In genomic region chr2:35608856-35609255, GRCm38 (mm10) we compare ENCODE assay signal across 17 mouse cellular contexts. TPM values are rescaled to one million over a fixed set of nuclear protein-coding genes. Genes with fewer than 3 reads are reported as not detected.
DNase-seq lines count a peak whose midpoint lies in the region; ATAC-seq and TF ChIP-seq lines count a peak whose summit lies in the region.
"Had no signal": no experiment of that assay in that cellular context is flagged by ENCODE, and none has a peak within 500 bp of the region (broad histone marks: within the 10 kb centered on the region; RNA-seq: fewer than 3 reads in every experiment).

No protein-coding gene starts in this region.

- no peak for DNase-seq in heart, embryonic 10.5 days (ENCODE audit: low spot score)
- DNase-seq in heart, adult 2 months: no peak
- no peak for DNase-seq in hindbrain, embryonic 11.5 days (ENCODE audit: low spot score)
- DNase-seq in kidney, postnatal 25 days: no peak
- DNase-seq: adrenal gland, postnatal 25 days; forebrain, postnatal 0 days; kidney, adult 8-10 months; kidney, postnatal 36 days; lung, postnatal 10 days; thymus, postnatal 14 days had no signal

- no peak overlapping the region for H3K9ac ChIP-seq in heart, adult 2 months (ENCODE audit: low read depth, low read length)
- H3K9ac ChIP-seq in hindbrain, embryonic 11.5 days (ENCODE audit: low read depth, low read length): no peak overlapping the region
- H3K9ac ChIP-seq in hindbrain, embryonic 13.5 days: no peak overlapping the region
- no peak overlapping the region for H3K9ac ChIP-seq in embryonic facial prominence, embryonic 13.5 days
- peak overlapping the region; percentile 28; the same call in 1 of the 2 replicates for H3K9ac ChIP-seq in stomach, embryonic 16.5 days (ENCODE audit: low read length)
- H3K9ac ChIP-seq: forebrain, postnatal 0 days; limb, embryonic 13.5 days; liver, embryonic 14.5 days had no signal

- no peak for TF ChIP-seq CTCF in heart, adult 2 months (IDR thresholded peaks at IDR 0.05)

- peak; percentile 4; the same call in 1 of the 2 replicates for ATAC-seq in hindbrain, embryonic 11.5 days (ENCODE audit: low FRiP score)
- ATAC-seq in hindbrain, embryonic 13.5 days (ENCODE audit: low FRiP score): no peak
- ATAC-seq in embryonic facial prominence, embryonic 13.5 days (ENCODE audit: insufficient number of reproducible peaks, insufficient read depth, low FRiP score, low TSS enrichment, low read depth): no peak
- ATAC-seq in stomach, embryonic 16.5 days (ENCODE audit: insufficient read depth, low FRiP score): 0 out of 2 replicates have a peak, but pooled peaks have one; percentile 1
- ATAC-seq: inflammation-experienced regulatory T-cells, adult 6 months had no signal

- H3K36me3 ChIP-seq in heart, embryonic 10.5 days: no peaks in the 10 kb centered on the region
- no peaks in the 10 kb centered on the region for H3K36me3 ChIP-seq in heart, adult 2 months (ENCODE audit: control insufficient read depth, insufficient read depth, low read length)
- H3K36me3 ChIP-seq in hindbrain, embryonic 11.5 days (ENCODE audit: control insufficient read depth, insufficient read depth, low read length): no peaks in the 10 kb centered on the region
- no peaks in the 10 kb centered on the region for H3K36me3 ChIP-seq in hindbrain, embryonic 13.5 days
- H3K36me3 ChIP-seq in embryonic facial prominence, embryonic 13.5 days: no peaks in the 10 kb centered on the region
- H3K36me3 ChIP-seq in stomach, embryonic 16.5 days (ENCODE audit: control insufficient read depth, insufficient read depth, low read length): no peaks in the 10 kb centered on the region
- H3K36me3 ChIP-seq: limb, embryonic 13.5 days had no signal

- H3K4me3 ChIP-seq in heart, embryonic 10.5 days: no peak overlapping the region
- no peak overlapping the region for H3K4me3 ChIP-seq in heart, adult 2 months
- no peak overlapping the region for H3K4me3 ChIP-seq in hindbrain, embryonic 11.5 days (ENCODE audit: low read depth, low read length)
- no peak overlapping the region for H3K4me3 ChIP-seq in hindbrain, embryonic 13.5 days
- no peak overlapping the region for H3K4me3 ChIP-seq in embryonic facial prominence, embryonic 13.5 days
- no peak overlapping the region for H3K4me3 ChIP-seq in stomach, embryonic 16.5 days (replicated peaks; ENCODE audit: low read length)
- H3K4me3 ChIP-seq: erythroblast, embryonic 14.5 days; limb, embryonic 13.5 days had no signal

- H3K79me2 ChIP-seq in heart, adult 2 months (replicated peaks; ENCODE audit: control insufficient read depth, insufficient read depth, low read length): no peaks in the 10 kb centered on the region

- WGBS in heart, embryonic 10.5 days: 75% methylated on average over 7 of the region's 7 CpGs
- 81% methylated on average over 7 of the region's 7 CpGs for WGBS in heart, adult 2 months
- WGBS in hindbrain, embryonic 11.5 days: 88% methylated on average over 7 of the region's 7 CpGs
- WGBS in hindbrain, embryonic 13.5 days: 88% methylated on average over 7 of the region's 7 CpGs
- WGBS in embryonic facial prominence, embryonic 13.5 days: 75% methylated on average over 7 of the region's 7 CpGs
- WGBS in stomach, embryonic 16.5 days: 69% methylated on average over 7 of the region's 7 CpGs

- no peak for TF ChIP-seq POLR2A in heart, adult 2 months (IDR thresholded peaks at IDR 0.05; ENCODE audit: insufficient read depth, low read depth, low read length)

- peaks cover 100% of the 10 kb centered on the region for H3K4me1 ChIP-seq in heart, embryonic 10.5 days
- peaks cover 37% of the 10 kb centered on the region for H3K4me1 ChIP-seq in heart, adult 2 months (ENCODE audit: control insufficient read depth, insufficient read depth, low read length)
- H3K4me1 ChIP-seq in hindbrain, embryonic 11.5 days (replicated peaks; ENCODE audit: control insufficient read depth, insufficient read depth, low read length): peaks cover 26% of the 10 kb centered on the region
- H3K4me1 ChIP-seq in hindbrain, embryonic 13.5 days (replicated peaks): peaks cover 60% of the 10 kb centered on the region
- peaks cover 71% of the 10 kb centered on the region for H3K4me1 ChIP-seq in embryonic facial prominence, embryonic 13.5 days
- H3K4me1 ChIP-seq in stomach, embryonic 16.5 days (ENCODE audit: control insufficient read depth, insufficient read depth, low read length): peaks cover 41% of the 10 kb centered on the region

- H3K4me2 ChIP-seq in hindbrain, embryonic 11.5 days (replicated peaks; ENCODE audit: low read depth, low read length): no peak overlapping the region
- H3K4me2 ChIP-seq in hindbrain, embryonic 13.5 days: no peak overlapping the region
- no peak overlapping the region for H3K4me2 ChIP-seq in embryonic facial prominence, embryonic 13.5 days
- H3K4me2 ChIP-seq in stomach, embryonic 16.5 days (ENCODE audit: low read depth, low read length): no peak overlapping the region
- H3K4me2 ChIP-seq: limb, embryonic 13.5 days had no signal

- peak overlapping the region; percentile 81 for H3K27ac ChIP-seq in heart, embryonic 10.5 days
- no peak overlapping the region for H3K27ac ChIP-seq in heart, adult 2 months
- H3K27ac ChIP-seq in hindbrain, embryonic 11.5 days (ENCODE audit: low read depth, low read length): no peak overlapping the region
- H3K27ac ChIP-seq in hindbrain, embryonic 13.5 days: no peak overlapping the region
- H3K27ac ChIP-seq in embryonic facial prominence, embryonic 13.5 days: 0 out of 2 replicates have a peak overlapping the region, but pooled peaks have one; percentile 48
- no peak overlapping the region; the same call in 1 of the 2 replicates for H3K27ac ChIP-seq in stomach, embryonic 16.5 days (ENCODE audit: low read length)
- H3K27ac ChIP-seq: limb, embryonic 13.5 days; liver, embryonic 14.5 days had no signal

- H3K9me3 ChIP-seq in heart, embryonic 10.5 days: no peaks in the 10 kb centered on the region
- H3K9me3 ChIP-seq in hindbrain, embryonic 11.5 days (ENCODE audit: control insufficient read depth, low read length): no peaks in the 10 kb centered on the region
- H3K9me3 ChIP-seq in hindbrain, embryonic 13.5 days: no peaks in the 10 kb centered on the region
- H3K9me3 ChIP-seq in embryonic facial prominence, embryonic 13.5 days: no peaks in the 10 kb centered on the region
- H3K9me3 ChIP-seq in stomach, embryonic 16.5 days (replicated peaks; ENCODE audit: control insufficient read depth, low read length): no peaks in the 10 kb centered on the region
- H3K9me3 ChIP-seq: limb, embryonic 13.5 days had no signal

- TF ChIP-seq EP300 in heart, adult 2 months (IDR thresholded peaks at IDR 0.05; ENCODE audit: insufficient read depth, low read depth, low read length): no peak

- intact Hi-C loops in heart, adult 2 months (cut with DNase I): no loop called here

- no peaks in the 10 kb centered on the region for H3K27me3 ChIP-seq in heart, embryonic 10.5 days (ENCODE audit: insufficient read depth, poor library complexity, severe bottlenecking)
- H3K27me3 ChIP-seq in heart, adult 2 months (ENCODE audit: control insufficient read depth, insufficient read depth, low read length): no peaks in the 10 kb centered on the region
- H3K27me3 ChIP-seq in hindbrain, embryonic 11.5 days (ENCODE audit: control insufficient read depth, insufficient read depth, low read length): no peaks in the 10 kb centered on the region
- H3K27me3 ChIP-seq in hindbrain, embryonic 13.5 days: peaks cover 18% of the 10 kb centered on the region; the same call in 1 of the 2 replicates
- H3K27me3 ChIP-seq in embryonic facial prominence, embryonic 13.5 days: no peaks in the 10 kb centered on the region
- no peaks in the 10 kb centered on the region for H3K27me3 ChIP-seq in stomach, embryonic 16.5 days (ENCODE audit: control insufficient read depth, insufficient read depth, low read length)
- H3K27me3 ChIP-seq: limb, embryonic 13.5 days had no signal

RNA-seq across cellular contexts. Expression of gene Dab2ip, which starts 50.8 kb away (rescaled TPM):
- polyA plus RNA-seq in heart, embryonic 10.5 days (2016; fragmentation: Nextera tagmentation; extraction: Ambion mirVana): 47.6 and 49.0 TPM in 2 replicates
- total RNA-seq in heart, adult 2 months (2021): 10 to 100 TPM; 45.6 to 47.9 TPM
- polyA plus RNA-seq in heart, adult 2 months (2012; rRNA removed): 34.5 and 37.5 TPM in 2 replicates
- 37.8 and 47.9 TPM in 2 replicates for polyA plus RNA-seq in hindbrain, embryonic 11.5 days (2014; fragmentation: Nextera tagmentation; extraction: Ambion mirVana)
- polyA plus RNA-seq in hindbrain, embryonic 13.5 days (2015; fragmentation: Nextera tagmentation; extraction: Ambion mirVana): 31.2 and 38.8 TPM in 2 replicates
- polyA plus RNA-seq in embryonic facial prominence, embryonic 13.5 days (2015; fragmentation: Nextera tagmentation; extraction: Ambion mirVana): 53.2 and 54.5 TPM in 2 replicates
- polyA plus RNA-seq in stomach, embryonic 16.5 days (2015; fragmentation: Nextera tagmentation; extraction: Ambion mirVana): 29.2 and 31.2 TPM in 2 replicates

Comparison
In these comparisons a context has a peak if more than half of its experiments do, and no peak if none do; other contexts are left out.
1. H3K27ac ChIP-seq: peak in heart, embryonic 10.5 days (single experiment) and embryonic facial prominence, embryonic 13.5 days (single experiment); none in heart, adult 2 months (single experiment), hindbrain, embryonic 11.5 days (single experiment), hindbrain, embryonic 13.5 days (single experiment) and stomach, embryonic 16.5 days (single experiment).
2. ATAC-seq: peak in hindbrain, embryonic 11.5 days (single experiment) and stomach, embryonic 16.5 days (single experiment); none in hindbrain, embryonic 13.5 days (single experiment) and embryonic facial prominence, embryonic 13.5 days (single experiment).